Comparison of ENCODE assay signal across 9 mouse cellular contexts in genomic region chr12:29068180-29068579, GRCm38 (mm10).
A peak's percentile ranks its signal among the peaks of the same experiment; 100 is the strongest.
DNase-seq lines count a peak whose midpoint lies in the region; ATAC-seq lines count a peak whose summit lies in the region.
"Had no signal": no experiment of that assay in that cellular context is flagged by ENCODE, and none has a peak within 500 bp of the region (broad histone marks: within the 10 kb centered on the region; RNA-seq: fewer than 3 reads in every experiment).

No protein-coding gene starts in this region.

- no peak for DNase-seq in frontal cortex, postnatal 14 days (ENCODE audit: low spot score in 2 of 2)
- peak; percentile 40 for DNase-seq in thymus, postnatal 14 days
- no peak for DNase-seq in thymus, adult 18-20 months
- DNase-seq in kidney, adult 9 months, result peak; percentile 42
- DNase-seq in ovary, adult 18-20 months (ENCODE audit: low spot score), result no peak
- DNase-seq in right cerebral cortex, postnatal 25 days, result no peak
- DNase-seq in layer of hippocampus, adult 11-12 months (ENCODE audit: low spot score), result no peak

- peak; percentile 59; the same call in 1 of the 2 replicates for ATAC-seq in frontal cortex, adult (ENCODE audit: low TSS enrichment)
- ATAC-seq: inflammation-experienced regulatory T-cells, adult 6 months had no signal

Comparison
In these comparisons a context has a peak if more than half of its experiments do, and no peak if none do; other contexts are left out.
1. DNase-seq: peak in thymus, postnatal 14 days (single experiment) and kidney, adult 9 months (single experiment); none in frontal cortex, postnatal 14 days (0 of 2), thymus, adult 18-20 months (0 of 2), ovary, adult 18-20 months (single experiment), right cerebral cortex, postnatal 25 days (single experiment) and layer of hippocampus, adult 11-12 months (single experiment).